Mouse (Mus musculus) hindbrain, embryonic 10.5 days (tissue): ENCODE results near the gene Tmem97. TPM values are rescaled to one million over a fixed set of nuclear protein-coding genes. Genes with fewer than 3 reads are reported as not detected.

ENCODE experiments used
- DNase-seq: peaks from one replicate; pipeline ENCODE4 v3.0.0-alpha.2; 2017; ENCODE audit warnings: low spot score
- H3K27ac ChIP-seq: fragments of 300-500 bp; sonication (generic); 2 replicates; pipeline ENCODE4 v1.5.1; 2016; ENCODE audit warnings: mild to moderate bottlenecking, moderate library complexity
- H3K27me3 ChIP-seq: fragments of 300-500 bp; sonication (generic); 2 replicates; pipeline ENCODE4 v1.6.1; 2016; ENCODE audit warnings: mild to moderate bottlenecking; ENCODE audit not compliant: poor library complexity, insufficient read depth, severe bottlenecking
- H3K36me3 ChIP-seq: fragments of 300-500 bp; sonication (generic); 2 replicates; pipeline ENCODE4 v1.6.1; 2016; ENCODE audit warnings: mild to moderate bottlenecking, moderate library complexity
- H3K4me1 ChIP-seq: fragments of 300-500 bp; sonication (generic); replicated peaks from 2 replicates; pipeline ENCODE4 v1.6.1; 2016; ENCODE audit warnings: mild to moderate bottlenecking
- H3K4me3 ChIP-seq: fragments of 300-500 bp; sonication (generic); 2 replicates; pipeline ENCODE4 v1.5.1; 2016; ENCODE audit warnings: mild to moderate bottlenecking, moderate library complexity
- H3K9me3 ChIP-seq: fragments of 300-500 bp; sonication (generic); 2 replicates; pipeline ENCODE4 v1.6.1; 2016; ENCODE audit warnings: mild to moderate bottlenecking, moderate library complexity
- WGBS: fragments of 180-500 bp; shearing (Covaris S2); methylation state at CpG from one replicate; pipeline ENCODE4 v1.1.7; 2016; 5-methylcytosine and 5-hydroxymethylcytosine counted together
- polyA plus RNA-seq: library from polyadenylated mRNA; unstranded; fragments of >200 nt; fragmentation: Nextera tagmentation; extraction: Ambion mirVana; gene quantifications from 2 replicates; pipeline ENCODE4 v1.2.1, GENCODE M21; 2016

Gene Tmem97
- polyA plus RNA-seq, 1 experiment from 2014 or later, result 86.5 TPM

GRCm38 (mm10) chr11:78571441-78571840 lies 20.9 kb upstream of the Tmem97 start:
- peaks cover 75% of the 10 kb centered on the region for H3K36me3 ChIP-seq

GRCm38 (mm10) chr11:78569806-78570205 lies 19.2 kb upstream of the Tmem97 start:
- H3K4me3 ChIP-seq, result no peak overlapping the region
- 71% methylated on average over 3 of the region's 3 CpGs for WGBS
- H3K9me3 ChIP-seq, result no peaks in the 10 kb centered on the region
- H3K4me1 ChIP-seq, result no peaks in the 10 kb centered on the region; the same call in 1 of the 2 replicates
- peaks cover 70% of the 10 kb centered on the region for H3K36me3 ChIP-seq
- H3K27ac ChIP-seq, result no peak overlapping the region
- no peak for DNase-seq
- no peaks in the 10 kb centered on the region for H3K27me3 ChIP-seq

More at GRCm38 (mm10) chr11:78571441-78571840, 20.9 kb upstream of the Tmem97 start:
- Histone ChIP-seq H3K4me3 (no peak overlapping the region), H3K27me3 (no peaks in the 10 kb centered on the region), H3K4me1 (no peaks in the 10 kb centered on the region; the same call in 1 of the 2 replicates), H3K27ac (no peak overlapping the region), H3K9me3 (no peaks in the 10 kb centered on the region)
- DNase-seq, result no peak
- WGBS, result 97% methylated on average over 8 of the region's 8 CpGs

GRCm38 (mm10) chr11:78568827-78569226 lies 18.2 kb upstream of the Tmem97 start:
- Histone ChIP-seq H3K9me3 (no peaks in the 10 kb centered on the region), H3K27me3 (no peaks in the 10 kb centered on the region), H3K27ac (no peak overlapping the region), H3K4me3 (no peak overlapping the region), H3K4me1 (no peaks in the 10 kb centered on the region; the same call in 1 of the 2 replicates), H3K36me3 (peaks cover 63% of the 10 kb centered on the region)
- 92% methylated on average over 10 of the region's 10 CpGs for WGBS
- DNase-seq, result no peak

GRCm38 (mm10) chr11:78567614-78568013 lies 17.0 kb upstream of the Tmem97 start:
- Histone ChIP-seq H3K4me1 (no peaks in the 10 kb centered on the region; the same call in 1 of the 2 replicates), H3K27ac (no peak overlapping the region), H3K36me3 (peaks cover 54% of the 10 kb centered on the region), H3K9me3 (no peaks in the 10 kb centered on the region), H3K4me3 (no peak overlapping the region), H3K27me3 (no peaks in the 10 kb centered on the region)
- no peak for DNase-seq
- 97% methylated on average over 6 of the region's 6 CpGs for WGBS

DNA sequence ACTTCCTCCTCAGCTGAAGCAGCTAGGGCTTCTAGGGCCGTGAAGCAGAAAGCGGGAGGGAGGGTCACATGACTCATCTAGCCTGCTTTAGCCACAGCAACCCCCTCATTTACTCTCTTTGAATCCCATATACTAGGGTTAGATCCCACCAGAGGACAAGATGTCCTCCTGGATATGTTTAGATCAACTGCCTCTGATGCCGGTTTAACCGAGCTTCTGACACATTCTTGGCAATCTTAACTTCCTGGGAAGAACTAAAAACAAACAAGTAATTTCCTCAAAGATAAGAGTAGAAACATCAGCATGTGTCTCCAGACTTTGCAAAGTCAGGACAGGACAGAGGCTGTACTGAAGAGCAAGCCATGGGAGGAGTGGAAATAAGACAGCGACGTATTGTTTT lies 16.2 kb upstream of the Tmem97 start:
- H3K27me3 ChIP-seq, result no peaks in the 10 kb centered on the region
- no peak overlapping the region for H3K4me3 ChIP-seq
- H3K9me3 ChIP-seq, result no peaks in the 10 kb centered on the region
- DNase-seq, result no peak
- H3K4me1 ChIP-seq, result no peaks in the 10 kb centered on the region; the same call in 1 of the 2 replicates
- H3K36me3 ChIP-seq, result peaks cover 46% of the 10 kb centered on the region
- no peak overlapping the region for H3K27ac ChIP-seq
- WGBS, result 73% methylated on average over 6 of the region's 6 CpGs

- Histone ChIP-seq H3K27ac (no peak overlapping the region), H3K36me3 (peaks cover 2% of the 10 kb centered on the region; the same call in 1 of the 2 replicates), H3K4me3 (no peak overlapping the region), H3K4me1 (peaks cover 12% of the 10 kb centered on the region; the same call in 1 of the 2 replicates), H3K9me3 (no peaks in the 10 kb centered on the region), H3K27me3 (no peaks in the 10 kb centered on the region)
- peak; percentile 53 for DNase-seq
- 17% methylated on average over 4 of the region's 4 CpGs for WGBS
These were observed 9.9 kb upstream of the Tmem97 start for GRCm38 (mm10) chr11:78560447-78560846.

DNA sequence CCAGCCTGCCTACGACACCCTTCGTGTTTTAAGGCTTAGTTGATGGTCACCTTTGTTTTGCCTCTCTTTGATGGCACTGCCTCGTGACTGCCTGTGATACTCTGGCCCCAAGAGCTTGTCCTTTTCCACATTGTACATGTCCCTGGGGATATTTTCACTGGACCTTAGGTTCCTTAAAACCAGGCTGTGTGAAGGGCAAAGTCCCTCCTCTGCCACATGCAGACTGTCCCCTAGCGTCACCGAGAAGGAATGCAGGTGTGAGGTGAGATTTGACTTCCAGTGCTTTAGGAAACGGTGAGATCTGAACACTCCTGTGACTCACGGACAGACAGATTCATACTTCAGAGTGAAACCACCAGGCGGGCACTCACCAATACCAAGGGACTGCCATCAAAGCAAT lies 6.7 kb upstream of the Tmem97 start:
- Histone ChIP-seq H3K27me3 (no peaks in the 10 kb centered on the region), H3K27ac (peak overlapping the region; percentile 37; the same call in 1 of the 2 replicates), H3K36me3 (no peaks in the 10 kb centered on the region), H3K4me3 (no peak overlapping the region), H3K4me1 (peaks cover 12% of the 10 kb centered on the region; the same call in 1 of the 2 replicates), H3K9me3 (peaks cover 6% of the 10 kb centered on the region; the same call in 1 of the 2 replicates)
- WGBS, result 59% methylated on average over 8 of the region's 8 CpGs
- DNase-seq, result no peak

DNA sequence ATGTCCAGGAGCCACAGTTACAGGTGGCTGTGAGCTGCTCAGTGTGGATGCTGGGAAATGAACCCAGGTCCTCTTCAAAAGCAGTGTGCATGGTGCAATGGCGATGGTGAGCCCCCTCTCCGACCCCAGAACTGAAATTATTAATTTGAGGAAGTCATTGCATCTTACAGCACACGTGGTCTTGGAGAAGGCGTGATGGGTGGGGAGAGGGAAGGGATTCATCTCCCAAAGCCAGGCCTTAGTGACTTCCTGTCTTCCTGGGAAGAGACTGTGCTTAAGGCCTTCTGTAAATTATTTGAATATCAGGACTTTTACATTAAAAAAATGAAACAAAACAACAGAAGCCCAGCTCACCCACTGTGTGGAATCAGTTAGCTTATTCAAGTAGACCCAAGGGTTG lies 5.5 kb upstream of the Tmem97 start:
- Histone ChIP-seq H3K27ac (no peak overlapping the region), H3K4me1 (peaks cover 14% of the 10 kb centered on the region), H3K27me3 (no peaks in the 10 kb centered on the region), H3K9me3 (peaks cover 6% of the 10 kb centered on the region; the same call in 1 of the 2 replicates), H3K4me3 (no peak overlapping the region), H3K36me3 (no peaks in the 10 kb centered on the region)
- whole genome bisulfite sequencing, result 84% methylated on average over 4 of the region's 4 CpGs
- DNase-seq, result no peak

GRCm38 (mm10) chr11:78555623-78556022 lies 5.0 kb upstream of the Tmem97 start:
- WGBS, result 86% methylated on average over 3 of the region's 3 CpGs
- H3K4me1 ChIP-seq, result peaks cover 17% of the 10 kb centered on the region
- no peak overlapping the region for H3K4me3 ChIP-seq
- peaks cover 6% of the 10 kb centered on the region; the same call in 1 of the 2 replicates for H3K9me3 ChIP-seq
- H3K27me3 ChIP-seq, result no peaks in the 10 kb centered on the region
- no peak for DNase-seq
- no peaks in the 10 kb centered on the region for H3K36me3 ChIP-seq
- no peak overlapping the region for H3K27ac ChIP-seq

DNA sequence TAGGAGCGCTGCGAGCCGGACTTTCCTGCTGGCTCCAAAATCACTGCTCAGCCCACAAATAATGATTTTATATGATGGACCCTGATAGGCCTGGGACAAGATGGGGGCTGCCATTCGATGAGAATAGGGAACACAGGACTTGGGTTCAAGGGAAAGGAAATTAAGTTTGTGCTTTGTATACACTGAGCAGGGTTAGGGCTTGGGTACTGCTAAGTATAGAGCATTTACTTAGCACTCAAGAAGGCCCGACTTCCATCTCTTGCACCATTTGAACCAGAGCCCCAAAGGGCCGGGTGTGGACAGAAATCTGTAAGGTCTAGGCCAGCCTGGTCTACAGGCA lies 452 bp upstream of the Tmem97 start:
- Histone ChIP-seq H3K9me3 (peaks cover 6% of the 10 kb centered on the region; the same call in 1 of the 2 replicates), H3K27ac (peak overlapping the region; percentile 90), H3K4me3 (peak overlapping the region; percentile 80), H3K4me1 (peaks cover 30% of the 10 kb centered on the region), H3K27me3 (no peaks in the 10 kb centered on the region), H3K36me3 (peaks cover 6% of the 10 kb centered on the region; the same call in 1 of the 2 replicates)
- no peak for DNase-seq
- 38% methylated on average over 6 of the region's 6 CpGs for WGBS

GRCm38 (mm10) chr11:78549491-78549987 lies 1.0 kb downstream of the Tmem97 start:
- WGBS, result 20% methylated on average over 5 of the region's 5 CpGs
- Histone ChIP-seq H3K9me3 (peaks cover 6% of the 10 kb centered on the region; the same call in 1 of the 2 replicates), H3K4me3 (peak overlapping the region; percentile 80), H3K4me1 (peaks cover 33% of the 10 kb centered on the region), H3K36me3 (peaks cover 18% of the 10 kb centered on the region), H3K27me3 (no peaks in the 10 kb centered on the region), H3K27ac (peak overlapping the region; percentile 90)
- no peak for DNase-seq

DNA sequence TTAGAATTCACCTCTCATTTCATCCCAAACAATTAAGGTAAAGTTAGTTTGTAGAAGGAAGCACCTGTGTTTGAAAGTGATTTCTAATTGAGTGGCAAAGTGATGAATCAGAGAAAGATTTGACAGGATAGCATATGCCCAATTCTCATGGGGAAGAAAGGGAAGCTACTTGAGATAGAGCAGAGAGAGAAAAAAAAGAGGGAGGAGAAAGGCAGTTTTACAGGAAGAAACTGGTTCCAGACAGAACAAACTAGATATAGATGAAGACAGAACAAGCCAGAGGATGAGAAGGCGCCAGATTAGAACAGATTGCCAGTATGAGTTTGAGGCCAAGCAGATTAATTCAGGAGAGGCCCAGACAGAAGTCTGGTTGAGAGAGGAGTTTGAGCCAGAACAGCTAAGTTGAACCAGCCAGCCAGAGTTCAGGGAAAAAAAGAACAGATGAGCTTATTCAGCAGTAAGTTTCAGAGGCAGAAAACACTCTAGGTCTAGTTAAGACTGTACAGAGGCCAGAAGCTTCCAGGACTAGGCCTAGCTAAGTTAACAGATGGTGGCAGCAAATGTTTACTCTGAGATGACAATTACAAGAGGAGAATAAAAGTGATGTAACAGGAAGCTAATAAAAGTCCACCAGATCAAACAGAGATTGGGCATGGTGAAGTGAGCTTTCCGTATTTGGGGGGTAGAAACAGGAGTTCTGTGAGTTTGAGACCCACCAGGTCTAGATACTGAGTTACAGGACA lies 2.7 kb downstream of the Tmem97 start:
- no peak overlapping the region for H3K27ac ChIP-seq
- peaks cover 32% of the 10 kb centered on the region for H3K36me3 ChIP-seq
- no peaks in the 10 kb centered on the region for H3K9me3 ChIP-seq
- H3K4me1 ChIP-seq, result peaks cover 33% of the 10 kb centered on the region
- WGBS, result 94% methylated on average over 2 of the region's 2 CpGs
- 0 out of 2 replicates have a peak overlapping the region, but pooled peaks have one; percentile 3 for H3K4me3 ChIP-seq
- DNase-seq, result no peak
- H3K27me3 ChIP-seq, result no peaks in the 10 kb centered on the region

GRCm38 (mm10) chr11:78545181-78545580 lies 5.4 kb downstream of the Tmem97 start:
- H3K9me3 ChIP-seq, result no peaks in the 10 kb centered on the region
- DNase-seq, result no peak
- peaks cover 27% of the 10 kb centered on the region for H3K4me1 ChIP-seq
- peaks cover 59% of the 10 kb centered on the region for H3K36me3 ChIP-seq
- no peak overlapping the region for H3K4me3 ChIP-seq
- H3K27me3 ChIP-seq, result no peaks in the 10 kb centered on the region
- WGBS, result 77% methylated on average over 8 of the region's 8 CpGs
- H3K27ac ChIP-seq, result no peak overlapping the region
